Mouse (Mus musculus) G1E (cell line): ENCODE measurements around the gene Vmn1r82.

Experiments
- CTCF ChIP-seq: IDR thresholded peaks from 2 replicates; pipeline ENCODE4 v1.5.1; 2012; ENCODE audit warnings: low read depth, low read length, inconsistent platforms, mixed read lengths
- GATA1 ChIP-seq: IDR thresholded peaks from 2 replicates; pipeline ENCODE4 v1.6.1; 2012; ENCODE audit warnings: borderline replicate concordance, low read length, inconsistent platforms, mixed read lengths

DNA sequence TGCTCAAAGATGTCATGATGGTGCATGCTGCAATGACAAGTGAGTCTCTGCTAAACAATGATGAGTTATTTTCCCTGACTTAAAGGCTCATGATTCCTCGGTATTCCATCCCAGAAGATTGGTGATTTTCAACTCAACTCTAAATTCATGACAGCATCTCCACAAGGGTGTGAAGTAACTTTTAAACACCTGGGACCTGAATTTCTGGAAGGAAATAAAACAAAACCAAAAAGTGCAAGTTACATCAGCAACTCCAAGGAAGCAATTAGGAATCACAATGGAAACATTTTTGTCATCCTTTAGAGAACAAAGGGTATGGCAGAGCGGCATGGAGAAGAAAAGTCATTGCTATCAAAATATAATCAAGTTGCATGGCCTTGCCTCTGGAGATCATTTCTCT is 29.2 kb downstream of the Vmn1r82 start, which contains the start of gene Vmn1r83:
- no peak for TF ChIP-seq CTCF
- TF ChIP-seq GATA1, result no peak
